Mouse (Mus musculus) kidney, adult 8-10 months (tissue): ENCODE results near the gene Tiprl.

Experiments
- DNase-seq, 2 experiments: peaks; one replicate each; pipeline ENCODE4 v3.0.0; 2022

Gene Tiprl

DNA sequence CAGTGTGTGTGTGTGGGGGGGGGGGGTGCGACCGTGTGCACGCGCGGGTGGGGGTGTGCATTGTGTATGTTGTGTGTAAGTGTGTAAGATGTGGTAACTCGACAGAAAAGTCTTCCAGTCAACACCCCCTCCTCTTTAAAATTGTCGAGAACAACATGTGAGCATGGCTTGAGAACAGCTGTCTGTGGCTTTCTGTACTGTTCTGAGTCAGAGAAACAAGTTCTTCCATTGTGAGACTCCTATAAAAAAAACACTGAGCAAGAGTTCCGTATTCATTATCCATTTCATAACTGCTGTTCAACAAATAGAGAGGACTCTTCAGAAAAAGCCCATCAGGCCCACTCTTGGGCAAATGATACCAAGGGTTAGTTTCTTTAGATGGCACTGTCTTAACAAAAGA is 36.0 kb downstream of the Tiprl start:
- DNase-seq = no peak

DNA sequence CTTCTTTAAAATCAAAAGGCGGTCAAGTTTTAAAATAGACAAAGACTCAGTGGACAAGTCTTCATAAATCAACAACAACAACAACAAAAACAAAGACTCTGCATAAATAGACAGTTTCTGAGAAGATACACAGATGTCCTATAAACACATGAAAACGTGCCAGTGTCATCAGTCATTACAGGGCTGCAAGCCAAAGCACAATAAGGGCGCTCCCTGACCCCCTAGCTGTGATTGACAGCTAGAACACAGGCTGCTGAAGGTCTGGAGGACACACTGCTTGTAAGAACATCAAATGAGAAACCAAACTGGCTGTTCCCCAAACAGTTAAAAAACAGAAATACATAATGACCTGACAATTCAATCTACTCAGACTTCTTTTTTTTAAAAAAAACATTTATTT is 37.2 kb downstream of the Tiprl start:
- DNase-seq = peak in 1 of 2 experiments; percentile 26

DNA sequence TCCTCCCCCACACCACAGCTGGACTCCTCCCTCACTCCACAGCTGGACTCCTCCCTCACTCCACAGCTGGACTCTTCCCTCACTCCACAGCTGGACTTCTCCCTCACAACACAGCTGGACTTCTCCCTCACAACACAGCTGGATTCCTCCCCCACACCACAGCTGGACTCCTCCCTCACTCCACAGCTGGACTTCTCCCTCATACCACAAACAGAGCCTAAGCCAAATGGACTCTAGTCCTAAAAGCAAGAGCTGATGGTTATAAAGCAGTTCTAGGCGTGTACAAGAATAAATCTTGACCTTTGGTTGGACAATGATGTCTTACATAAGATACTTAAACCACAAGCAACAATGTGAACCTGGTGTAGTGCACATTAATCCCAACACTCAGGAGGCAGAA is 37.8 kb downstream of the Tiprl start:
- peak in 1 of 2 experiments; percentile 55 for DNase-seq

DNA sequence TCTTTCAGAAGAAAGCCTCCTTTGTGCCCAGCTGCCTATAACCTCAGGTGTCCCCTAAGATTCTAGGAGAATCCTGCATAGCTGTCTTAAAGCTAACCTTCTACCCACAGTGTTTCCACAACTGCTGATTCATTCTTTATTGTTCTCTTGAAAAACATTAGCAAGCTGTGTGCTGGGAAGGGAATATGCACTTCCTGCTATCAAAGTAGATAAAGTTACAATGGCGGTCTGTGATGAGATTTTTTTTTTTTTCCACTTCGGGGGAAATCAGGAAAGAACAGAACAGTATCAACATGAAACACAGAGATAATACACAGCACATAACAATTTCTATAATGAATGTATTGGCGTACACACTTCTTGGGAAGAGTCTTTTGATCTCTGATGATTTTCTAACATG is 38.9 kb downstream of the Tiprl start:
- DNase-seq = no peak

DNA sequence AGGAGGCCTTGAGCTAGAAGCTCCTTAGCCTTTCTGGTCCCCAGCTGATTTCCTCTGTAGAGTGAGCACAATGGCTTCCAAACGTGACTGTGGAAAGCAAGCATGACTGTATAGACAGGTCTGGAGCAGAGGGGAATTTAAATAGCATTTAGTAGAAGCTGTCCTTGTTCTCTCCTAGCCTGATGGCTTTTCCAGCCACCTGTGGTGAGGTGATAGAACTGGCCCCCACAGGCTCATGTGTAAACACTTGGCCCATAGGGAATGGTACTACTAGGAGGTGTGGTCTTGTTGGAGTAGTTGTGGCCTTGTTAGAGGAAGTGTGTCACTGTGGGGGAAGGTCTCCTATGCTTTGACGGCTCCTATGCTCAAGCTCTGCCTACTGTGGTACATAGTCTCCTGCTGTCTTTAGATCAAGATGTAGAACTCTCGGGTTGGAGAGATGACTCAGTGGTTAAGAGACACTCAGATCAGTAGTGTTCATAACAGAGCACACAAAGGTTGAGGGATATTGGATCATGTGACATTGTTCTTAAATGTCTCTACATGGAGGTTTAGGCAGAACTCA is 41.3 kb downstream of the Tiprl start:
- DNase-seq = no peak

DNA sequence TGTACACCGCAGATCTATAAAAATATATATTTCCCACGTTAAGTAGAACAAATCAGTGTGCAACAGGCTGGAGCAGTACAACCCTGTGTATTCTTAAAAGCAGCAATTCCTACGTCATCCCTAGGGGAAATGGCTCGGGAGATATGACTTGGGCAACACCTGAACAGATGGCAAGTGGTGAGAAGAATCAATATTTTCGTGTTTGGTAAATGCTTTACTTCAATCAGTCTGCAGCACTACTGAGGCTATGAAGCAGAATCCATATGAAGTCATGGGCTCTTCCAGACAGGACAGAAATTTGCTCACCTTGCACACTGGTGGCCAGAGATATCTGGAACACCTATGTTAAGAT is 42.2 kb downstream of the Tiprl start:
- no peak for DNase-seq

DNA sequence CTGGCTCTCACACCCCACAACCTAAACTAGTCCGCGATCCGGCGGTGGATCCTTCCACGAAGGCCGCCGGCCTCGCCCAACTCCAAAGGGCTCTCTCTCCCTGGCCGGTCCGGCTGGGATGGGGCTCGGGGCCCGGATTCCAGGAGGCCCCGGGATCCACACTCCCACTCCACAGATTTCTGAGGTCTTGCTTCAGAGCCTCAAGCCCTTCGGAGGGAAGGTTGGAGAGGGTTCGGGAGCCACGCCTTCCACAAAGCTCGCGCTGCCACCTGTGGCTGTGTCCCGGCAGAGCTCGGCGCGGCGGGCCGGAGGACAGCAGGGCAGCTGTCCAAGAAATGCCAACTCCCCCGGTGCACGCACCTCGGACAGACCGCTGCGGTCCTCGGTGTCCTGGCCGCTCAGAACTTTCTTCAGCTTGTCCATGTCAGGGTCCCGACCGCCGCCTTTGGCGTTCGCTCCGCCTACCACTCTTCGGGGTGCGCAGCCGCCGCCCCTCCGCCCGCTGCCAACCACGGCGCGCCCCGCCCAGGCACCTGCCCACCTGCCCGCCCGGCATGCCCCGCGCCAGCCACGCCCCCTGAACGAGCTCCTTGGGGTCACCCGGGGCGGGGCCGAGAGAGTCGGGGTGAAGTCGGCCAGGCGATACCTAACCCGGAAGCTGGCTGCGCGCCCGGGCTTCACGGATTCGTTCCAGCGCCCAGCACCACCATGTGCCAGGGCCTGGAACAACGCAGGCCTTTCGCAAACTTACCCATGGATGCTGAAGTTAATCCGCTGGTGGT is 42.7 kb downstream of the Tiprl start, which contains the start of gene Sft2d2:
TSS of gene Sft2d2 (minus strand) at position 559 of the 782 bp plus-strand sequence.
- DNase-seq = peak; percentile 97

DNA sequence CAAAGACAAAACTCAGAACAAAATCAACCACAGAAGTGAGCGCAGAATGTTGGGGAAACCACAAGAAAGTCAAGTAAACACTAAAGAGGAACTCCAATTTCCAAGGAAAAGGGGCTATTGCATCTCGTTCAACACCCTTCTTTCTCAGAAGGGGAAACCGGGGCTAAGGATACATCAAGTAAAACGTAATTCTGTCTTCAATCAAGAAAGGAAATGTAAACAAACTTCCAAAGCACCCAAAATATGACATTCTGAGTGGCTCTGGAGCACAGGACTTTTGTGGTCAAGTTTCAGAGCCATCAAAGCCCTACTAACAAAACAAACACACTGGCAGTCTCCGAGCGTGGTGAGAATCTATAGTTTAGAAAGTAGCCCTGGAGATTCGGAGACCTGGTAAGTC is 43.4 kb downstream of the Tiprl start:
- no peak for DNase-seq

DNA sequence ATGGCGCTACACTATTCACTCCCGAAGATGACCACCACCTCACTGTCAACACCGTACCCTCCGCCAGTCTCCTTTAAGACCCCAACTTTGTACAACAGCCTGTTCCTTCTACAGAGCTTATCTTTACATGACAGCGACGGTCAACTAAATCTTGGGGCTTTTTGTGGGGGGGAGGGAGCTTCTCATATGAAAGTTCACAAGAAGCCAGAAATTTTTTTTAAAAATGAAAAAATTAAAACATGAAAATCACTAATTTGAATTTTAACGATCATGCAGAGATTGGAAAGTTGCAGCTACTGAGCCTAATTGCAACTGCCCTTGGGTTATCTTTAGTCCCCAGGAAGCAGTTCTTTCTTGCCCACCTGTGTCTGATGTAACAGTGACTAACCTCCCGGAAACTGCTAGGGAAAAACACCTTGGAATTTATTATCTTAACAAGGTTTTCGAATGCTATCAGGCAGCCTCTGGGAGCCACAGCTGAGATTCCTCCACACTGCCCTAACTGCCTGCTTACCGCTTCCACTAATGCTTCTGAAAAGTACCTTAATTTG is 44.0 kb downstream of the Tiprl start:
- no peak for DNase-seq

DNA sequence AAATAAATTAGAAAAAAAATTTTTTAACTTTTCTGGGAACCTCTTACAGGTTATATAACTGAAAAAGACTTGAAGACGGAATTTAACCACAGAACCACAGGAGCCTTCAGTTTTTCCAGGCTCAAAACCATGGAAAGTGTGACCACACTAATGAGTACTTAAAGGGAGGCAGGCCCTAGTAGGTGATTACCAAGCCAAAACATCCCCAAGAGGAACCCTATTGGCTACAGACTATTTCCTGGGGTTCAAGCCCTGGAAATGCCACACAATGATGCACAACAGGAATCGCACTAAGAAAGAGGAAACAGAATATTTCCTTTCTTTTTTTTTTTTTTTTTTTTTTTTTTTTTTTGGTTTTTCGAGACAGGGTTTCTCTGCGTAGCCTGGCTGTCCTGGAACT is 44.7 kb downstream of the Tiprl start:
- DNase-seq = no peak

DNA sequence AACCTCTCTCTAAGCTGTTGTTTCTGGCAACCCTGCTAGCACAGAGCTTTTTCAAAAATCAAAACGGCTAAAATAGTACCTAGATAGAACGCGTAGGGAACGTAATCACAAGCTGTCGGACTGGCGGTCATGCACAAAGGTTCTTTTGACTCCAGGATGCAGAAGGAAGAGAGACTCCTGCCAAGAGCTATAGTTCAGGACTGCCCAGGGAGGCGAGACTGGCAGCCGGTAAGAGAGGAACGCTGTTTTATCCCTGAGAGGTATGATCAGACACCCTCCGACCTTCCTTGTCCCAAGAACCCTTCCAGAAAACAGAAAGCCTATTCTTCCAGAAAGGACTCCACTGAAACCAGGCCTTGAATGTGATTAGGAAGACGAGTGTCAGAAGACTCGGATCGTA is 45.2 kb downstream of the Tiprl start:
- no peak for DNase-seq

DNA sequence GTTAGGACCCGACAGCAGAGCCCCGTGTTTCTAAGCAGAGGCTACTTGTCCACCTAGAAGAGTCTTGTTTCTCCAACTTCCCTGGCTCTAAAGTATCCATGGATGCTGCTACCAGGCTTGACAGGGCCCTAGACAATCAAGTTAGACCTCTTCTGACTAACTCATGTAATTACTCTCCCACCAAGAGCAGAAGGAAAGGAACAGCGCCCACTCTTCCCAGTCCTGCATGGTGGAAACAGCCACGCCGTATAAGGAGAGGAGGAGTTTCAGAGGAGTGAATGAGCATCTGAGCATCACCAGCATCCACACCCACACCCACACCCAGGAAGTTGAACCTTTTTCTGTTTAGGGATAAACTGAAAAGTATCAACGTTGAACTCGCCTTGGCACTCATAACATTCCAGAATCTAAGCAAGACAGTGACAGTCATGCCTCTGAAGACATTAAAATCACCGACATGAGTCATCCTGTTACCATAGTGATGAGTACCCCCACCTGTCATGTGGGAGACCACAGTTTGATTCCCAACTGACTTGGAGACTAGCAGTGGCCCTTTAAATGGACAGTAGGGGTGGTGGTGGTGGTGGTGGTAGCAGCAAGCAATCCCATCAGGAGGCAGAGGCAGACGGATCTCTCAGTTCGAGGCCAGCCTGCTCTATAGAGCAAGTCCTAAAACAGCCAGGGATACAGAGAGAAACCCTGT is 46.1 kb downstream of the Tiprl start:
- DNase-seq = no peak

DNA sequence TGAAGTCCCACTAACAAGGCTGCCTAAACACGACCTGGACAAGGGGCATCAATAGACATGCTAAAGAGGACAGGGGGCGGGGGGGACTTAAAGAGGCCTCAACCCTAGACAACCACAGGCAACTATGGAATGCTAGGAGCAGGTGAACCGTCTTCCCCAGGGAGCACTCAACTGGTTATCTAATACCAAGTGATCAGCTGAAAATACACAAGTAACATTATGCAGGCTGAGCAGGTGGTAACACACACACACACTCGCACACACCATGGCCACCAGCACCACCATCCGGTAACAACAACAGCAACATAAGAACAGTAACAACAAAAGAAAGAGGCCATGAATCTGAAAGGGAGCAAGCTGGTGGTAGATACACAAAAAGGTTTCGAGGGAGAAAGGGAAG is 46.7 kb downstream of the Tiprl start:
- DNase-seq = no peak

DNA sequence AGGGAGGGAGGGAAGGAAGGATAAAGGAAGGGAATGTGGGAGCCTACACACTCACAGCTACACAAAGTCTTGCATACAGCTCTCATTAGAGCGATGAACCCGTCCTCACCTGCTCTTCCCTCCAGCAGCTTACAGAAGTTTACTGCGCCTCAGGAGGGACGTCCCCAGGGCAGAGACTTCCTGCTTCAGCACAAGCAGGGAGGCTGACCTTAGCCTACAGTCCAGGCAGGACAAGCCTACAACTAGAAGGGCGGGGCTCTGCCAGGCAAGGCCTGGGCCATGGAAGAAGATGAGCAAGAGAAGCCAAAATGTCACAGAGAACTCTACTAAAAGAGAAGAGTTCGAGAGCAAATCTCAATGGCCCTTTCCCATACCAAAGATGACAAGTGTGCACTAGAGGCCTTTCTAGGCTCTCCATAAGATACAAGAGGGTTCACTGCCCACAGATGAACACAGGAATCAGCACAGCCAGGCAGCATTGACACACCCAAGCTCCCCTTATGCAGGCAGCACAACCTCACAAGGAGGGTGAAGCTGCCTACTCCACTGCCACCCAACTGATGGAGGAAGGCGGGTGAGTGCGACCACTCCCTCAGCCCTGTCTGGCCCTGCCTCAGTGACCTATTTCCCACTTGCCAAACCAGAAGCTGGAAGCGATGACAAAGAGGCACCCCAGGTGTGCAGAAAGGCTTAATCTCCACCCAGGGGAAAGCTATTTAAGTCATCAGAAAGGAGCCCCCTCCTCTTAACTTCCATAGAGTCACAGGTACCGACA is 47.8 kb downstream of the Tiprl start:
- DNase-seq = no peak

DNA sequence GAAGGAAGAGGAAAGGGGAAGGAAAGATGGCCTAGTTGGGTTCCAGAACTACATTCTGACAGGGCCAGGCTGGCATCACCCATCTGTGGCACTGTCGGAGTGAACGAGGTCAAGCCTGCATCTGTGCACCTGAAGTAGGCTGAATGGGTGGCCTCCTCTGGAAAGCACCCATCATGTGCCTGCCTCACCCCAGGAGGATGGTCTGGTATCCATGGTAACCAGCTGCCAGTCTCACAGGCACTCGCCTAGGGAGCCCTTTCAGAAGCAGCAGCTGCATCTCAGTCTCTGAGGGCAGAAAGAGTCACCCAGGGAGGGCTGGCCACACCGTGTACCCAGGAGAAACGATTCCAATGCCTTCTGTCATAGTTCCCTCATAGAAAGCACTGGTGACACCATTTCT is 49.4 kb downstream of the Tiprl start:
- no peak for DNase-seq

DNA sequence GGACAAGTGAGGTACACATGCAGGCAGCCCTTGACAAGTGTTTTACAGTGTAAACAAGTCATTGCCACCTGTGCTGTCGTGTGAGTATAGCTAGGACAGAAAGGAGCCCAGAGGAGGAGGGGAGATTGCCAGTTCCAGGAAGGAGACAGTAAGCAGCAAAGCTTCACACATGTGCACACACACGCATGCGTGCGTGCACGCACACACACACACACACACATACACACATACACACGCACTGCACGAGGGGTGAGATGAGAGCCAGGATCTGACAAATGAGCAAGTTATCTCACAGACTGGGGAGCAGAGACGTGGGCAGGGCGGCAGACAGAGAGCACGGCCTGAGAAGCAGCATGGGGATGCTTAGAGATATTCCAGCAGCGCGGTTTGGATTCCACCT is 50.3 kb downstream of the Tiprl start:
- DNase-seq = no peak

DNA sequence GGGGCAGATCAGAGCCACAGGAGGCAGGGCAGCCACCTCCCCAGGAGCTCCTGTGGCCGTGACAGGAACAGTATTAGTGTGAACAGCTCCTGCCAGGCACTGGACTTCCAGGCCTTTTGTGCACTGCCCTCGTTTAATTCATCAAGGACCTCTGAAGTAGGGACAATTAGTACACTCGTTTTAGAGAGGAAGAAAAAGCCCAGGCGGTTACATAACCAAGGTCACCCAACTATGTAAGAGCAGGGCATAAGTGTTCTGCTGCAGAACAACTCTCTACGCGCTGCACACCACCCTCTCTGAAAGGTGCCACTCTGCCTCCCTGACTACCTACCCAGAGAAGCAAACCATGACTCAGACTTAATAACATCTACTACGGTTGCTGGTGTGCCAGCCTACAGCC is 51.7 kb downstream of the Tiprl start:
- peak; percentile 24 to 75 for DNase-seq

DNA sequence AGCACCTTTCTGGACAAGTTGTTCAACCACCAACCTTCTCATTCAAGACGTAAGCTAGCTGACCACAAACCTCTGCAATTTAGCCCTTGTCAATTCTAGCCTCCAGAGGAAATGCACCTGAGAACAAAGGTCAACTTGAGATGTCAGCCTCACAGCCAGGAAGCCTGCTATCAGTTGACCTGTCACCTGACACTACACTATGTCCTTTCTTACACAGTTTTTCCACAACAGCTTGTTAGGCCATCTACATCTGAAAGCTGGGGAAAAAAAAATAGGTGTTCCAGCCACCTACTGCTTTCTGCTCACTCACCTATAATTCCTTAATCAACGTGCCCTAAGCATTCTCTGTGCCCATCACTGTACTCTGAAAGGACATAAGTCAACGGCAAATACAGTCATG is 52.6 kb downstream of the Tiprl start:
- DNase-seq = no peak

DNA sequence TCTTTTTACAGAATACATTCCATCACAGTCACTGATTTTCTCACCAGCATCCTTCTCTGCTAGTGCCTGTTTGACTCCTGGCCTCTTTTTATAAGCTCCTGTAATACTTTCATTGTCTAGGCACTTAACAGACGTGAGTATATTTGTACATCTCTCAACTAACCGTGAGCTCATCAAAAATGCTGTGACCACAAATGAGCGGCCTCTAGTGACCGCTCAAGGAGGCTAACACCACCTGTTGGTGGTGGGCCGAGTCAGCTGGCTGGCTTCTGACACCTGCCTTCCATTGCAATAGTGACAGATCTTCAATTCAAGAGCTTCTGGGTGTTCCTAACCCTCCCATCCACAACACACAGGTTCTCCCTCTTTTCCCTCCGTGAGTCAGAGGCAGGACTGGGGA is 53.4 kb downstream of the Tiprl start:
- no peak for DNase-seq

DNA sequence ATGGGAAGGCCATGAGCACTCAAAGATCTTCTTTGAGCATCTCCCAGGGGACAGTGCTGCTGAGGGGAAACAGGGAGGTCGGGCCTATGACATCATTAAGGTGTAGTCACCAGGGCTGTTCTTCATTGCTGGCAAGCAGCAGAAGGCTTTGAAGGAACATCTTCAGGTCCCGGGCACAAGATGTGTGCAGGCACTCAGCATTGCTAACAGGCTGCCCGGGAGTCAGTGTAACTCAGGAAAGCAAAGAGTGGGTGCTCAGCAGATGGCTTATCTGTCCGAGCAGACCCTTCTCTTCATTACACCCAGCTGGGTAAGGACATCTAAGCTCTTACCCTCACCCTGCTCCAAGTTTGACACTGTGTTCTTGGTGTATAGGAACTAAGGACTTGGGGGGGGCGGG is 57.5 kb downstream of the Tiprl start:
- DNase-seq = no peak

DNA sequence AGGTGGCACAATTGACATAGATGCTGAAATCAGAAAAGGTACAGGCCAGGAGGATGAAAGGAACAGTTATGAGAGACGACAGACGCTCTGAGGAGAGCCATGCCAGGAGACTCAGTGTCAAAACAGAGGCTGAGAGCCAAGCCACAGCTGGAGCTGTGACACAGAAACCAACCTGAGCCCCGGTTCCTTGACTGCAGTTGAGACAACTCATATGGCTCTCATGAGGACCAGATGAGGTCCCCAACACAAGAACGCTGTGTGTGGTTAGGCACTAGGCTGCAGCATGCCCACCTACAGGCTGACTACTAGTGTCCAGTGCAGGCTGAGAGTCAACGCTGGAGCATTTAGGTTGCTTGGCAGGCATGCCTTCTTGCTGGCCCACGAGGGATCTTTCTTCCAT is 58.7 kb downstream of the Tiprl start:
- no peak for DNase-seq

DNA sequence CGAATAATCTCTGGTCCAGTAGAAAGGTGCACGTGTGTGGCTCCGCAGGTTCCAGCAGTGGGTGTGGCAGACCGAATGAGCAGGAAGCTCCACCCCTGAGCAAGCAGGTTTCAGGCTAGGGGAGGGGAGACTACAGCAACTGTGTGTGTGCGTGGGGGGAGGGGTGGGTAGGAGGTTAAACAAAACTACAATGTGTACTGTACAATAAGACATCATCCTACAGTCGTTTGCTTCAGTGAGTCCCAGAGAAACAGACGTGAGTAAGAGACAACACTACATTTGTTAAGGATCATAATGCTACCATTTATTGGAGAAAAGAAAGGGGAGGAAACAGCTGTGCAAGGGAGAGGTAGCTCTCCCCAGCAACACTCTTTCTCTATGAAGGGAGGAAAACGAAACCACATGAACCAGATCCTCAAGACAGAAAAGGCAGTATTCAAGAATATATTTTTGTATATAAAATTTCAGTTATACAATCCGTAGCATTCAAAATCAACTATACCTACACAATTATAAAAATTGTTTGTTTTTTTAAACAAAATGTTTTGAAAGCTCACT is 62.7 kb downstream of the Tiprl start:
- DNase-seq = no peak

DNA sequence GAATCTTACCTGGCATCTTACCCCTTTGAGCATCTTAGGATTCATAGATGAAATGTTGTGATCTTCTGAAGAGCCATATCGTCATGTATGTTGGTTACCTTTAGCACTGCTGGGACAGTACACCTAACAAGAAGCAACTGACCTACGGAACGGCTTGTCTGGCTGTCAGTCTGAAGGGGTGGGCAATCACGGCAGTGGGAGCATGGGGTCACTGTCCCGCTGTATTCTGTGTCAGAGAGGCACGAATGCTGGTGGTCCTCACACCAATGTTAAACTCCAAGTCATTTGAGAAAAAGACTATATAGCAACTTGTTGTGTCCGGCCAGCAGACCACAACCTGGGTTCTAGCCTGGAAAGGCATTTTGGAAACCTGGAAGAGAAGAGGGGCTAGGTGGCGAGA is 65.5 kb downstream of the Tiprl start:
- DNase-seq = no peak
